Mouse (Mus musculus): ENCODE measurements around the gene Uvrag. TPM values are rescaled to one million over a fixed set of nuclear protein-coding genes. Genes with fewer than 3 reads are reported as not detected.
A peak's percentile ranks its signal among the peaks of the same experiment; 100 is the strongest.

Uvrag gene
- total RNA-seq, 2 experiments from 2014 or later = 34.6 to 35.0 TPM

DNA sequence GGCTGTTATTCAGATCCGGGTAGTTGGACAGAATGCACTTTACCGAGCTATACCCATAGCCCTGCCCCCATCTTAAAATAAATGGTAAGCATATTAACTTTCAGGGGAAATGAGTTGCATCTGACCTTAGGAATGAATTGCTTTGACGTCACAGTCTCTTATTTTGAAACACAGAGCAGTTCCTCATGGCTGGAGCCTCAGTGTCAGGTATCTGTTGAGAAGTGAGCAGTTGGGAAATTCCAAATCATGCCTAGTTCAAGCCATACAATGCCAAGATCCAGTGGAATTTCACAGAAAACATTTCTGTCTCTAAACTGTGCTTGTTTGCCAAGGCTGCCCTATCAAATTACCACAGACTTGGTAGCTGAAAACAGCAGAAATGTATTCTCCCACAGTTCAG is 2.3 kb upstream of the Uvrag start:
- intact Hi-C loops (cut with DNase I) = no loop called here

DNA sequence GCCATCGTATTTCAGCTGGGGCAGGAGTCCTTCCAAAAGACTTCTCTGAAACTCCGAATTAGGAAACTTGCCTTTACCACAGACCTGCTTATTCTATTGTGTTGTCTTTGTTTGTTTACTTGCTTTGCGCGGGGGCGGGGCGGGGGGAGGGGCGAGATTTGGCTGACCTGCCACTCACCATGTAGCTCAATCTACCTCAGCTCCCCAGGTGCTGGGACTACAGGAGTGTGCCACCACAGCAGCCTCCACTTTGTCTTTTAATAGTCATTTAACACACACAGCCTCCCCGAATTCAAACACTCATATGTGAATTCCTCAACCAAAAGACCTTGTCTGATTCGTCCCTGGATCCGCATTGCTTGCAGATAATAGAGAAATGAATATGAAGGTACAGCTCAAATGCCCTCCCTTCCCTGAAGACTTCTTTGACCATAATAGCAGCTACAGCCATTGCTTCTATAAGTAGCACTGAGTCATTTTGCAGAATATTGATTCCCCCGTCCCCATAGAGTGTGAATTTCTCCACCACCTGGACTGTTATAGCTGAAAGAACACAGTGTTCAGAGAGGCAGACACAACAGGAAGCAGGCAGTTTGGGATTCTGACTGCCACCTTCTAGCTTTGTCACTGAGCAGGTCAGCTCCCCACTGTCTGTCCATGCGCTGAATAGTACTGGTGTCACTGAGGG is 1.1 kb upstream of the Uvrag start:
- intact Hi-C loops (cut with DNase I) = no loop called here
- no peak for DNase-seq

More for the DNA sequence above, 2.3 kb upstream of the Uvrag start:
- DNase-seq = no peak

DNA sequence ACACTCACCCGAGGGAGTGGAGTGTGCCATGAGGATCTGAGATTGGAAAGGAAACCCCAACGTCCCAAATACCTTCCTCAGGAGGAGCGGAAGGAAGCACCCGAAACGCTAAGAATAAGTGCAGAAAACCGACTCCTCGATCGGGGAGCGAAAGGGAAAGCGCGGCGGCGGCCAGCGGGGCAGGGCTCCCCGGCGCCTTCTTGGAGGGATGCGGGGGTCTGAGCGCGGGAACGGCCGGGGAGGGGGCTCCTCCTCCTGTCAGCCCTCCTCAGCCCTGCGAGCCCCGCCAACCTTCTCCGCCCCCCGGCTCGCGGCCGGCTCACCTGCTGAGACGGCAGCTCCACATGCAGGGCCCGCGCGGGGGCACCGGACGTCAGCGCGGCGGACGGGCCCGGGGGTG is 430 bp downstream of the Uvrag start:
- DNase-seq = no peak
- intact Hi-C loops (cut with DNase I) = no loop called here

DNA sequence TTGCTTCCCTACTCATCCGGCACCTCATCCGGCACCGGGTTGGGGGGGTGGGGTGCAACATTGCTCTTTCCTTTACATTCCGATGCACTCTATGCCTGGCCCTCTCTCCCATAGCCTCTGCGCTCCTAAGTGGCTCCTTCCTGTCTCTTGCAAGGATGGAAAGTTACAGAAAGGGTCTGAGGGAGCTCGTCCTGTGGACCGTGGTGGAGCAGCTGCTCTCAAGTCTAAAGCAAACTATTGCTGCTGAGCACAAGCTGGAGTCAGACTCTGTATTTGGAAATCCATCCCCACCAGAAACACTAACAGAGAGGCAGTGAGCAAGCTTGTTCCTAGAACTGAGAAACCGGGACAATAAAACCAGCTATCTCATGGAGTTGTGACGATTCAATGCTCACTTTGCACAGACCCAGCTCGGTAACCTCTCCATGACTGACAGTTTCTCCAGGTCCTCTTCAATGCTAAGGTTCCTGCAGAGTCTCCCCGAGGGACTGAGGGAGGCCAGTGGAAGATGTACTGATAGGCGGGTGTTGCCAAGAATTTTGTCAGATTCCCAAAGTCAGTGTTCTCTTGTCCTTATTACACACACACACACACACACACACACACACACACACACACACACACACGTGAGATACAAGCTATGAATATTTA is 975 bp downstream of the Uvrag start:
- intact Hi-C loops (cut with DNase I) = loop anchor here (1.0 kb wide), 1 partner anchor 33 kb away; no protein-coding TSS in a partner anchor
- DNase-seq = peak; percentile 36 to 69

DNA sequence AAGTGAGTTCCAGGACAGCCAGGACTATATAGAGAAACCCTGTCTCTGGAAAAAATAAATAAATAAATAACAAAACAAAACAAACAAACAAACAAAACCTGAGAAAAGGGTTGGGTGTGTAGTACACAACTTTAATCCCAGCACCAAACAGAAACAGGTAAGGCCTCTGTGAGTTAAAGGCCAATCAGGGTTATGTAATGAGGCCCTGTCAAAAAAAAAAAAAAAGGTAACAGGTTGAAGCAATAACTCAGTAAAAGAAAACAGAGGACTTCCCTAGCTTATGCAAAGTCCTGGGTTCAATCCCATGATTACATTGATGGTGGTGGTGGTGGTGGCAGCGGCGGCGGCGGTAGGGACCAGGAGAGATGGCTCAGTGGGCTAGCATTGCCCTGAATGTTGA is 3.4 kb downstream of the Uvrag start:
- intact Hi-C loops (cut with DNase I) = no loop called here
- DNase-seq = no peak

DNA sequence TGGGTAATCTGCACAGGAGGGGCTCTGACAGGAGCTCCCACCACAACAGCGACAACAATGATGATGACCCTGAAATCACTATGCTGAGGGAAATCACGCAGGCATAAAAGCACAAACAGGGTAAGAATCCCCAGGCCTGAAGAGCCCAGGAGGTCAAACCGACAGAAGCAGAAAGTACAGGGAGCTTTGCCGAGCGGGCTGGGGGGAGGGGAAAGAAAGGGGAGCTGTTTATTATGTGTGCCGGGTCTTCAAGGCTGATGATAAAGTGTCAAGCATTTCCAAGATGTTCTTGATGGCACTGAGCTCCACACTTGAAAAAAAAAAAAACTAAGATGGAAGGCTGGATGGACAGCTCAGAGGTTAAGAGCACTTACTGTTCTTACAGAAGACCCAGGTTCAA is 4.2 kb downstream of the Uvrag start:
- intact Hi-C loops (cut with DNase I) = no loop called here
- DNase-seq = no peak

DNA sequence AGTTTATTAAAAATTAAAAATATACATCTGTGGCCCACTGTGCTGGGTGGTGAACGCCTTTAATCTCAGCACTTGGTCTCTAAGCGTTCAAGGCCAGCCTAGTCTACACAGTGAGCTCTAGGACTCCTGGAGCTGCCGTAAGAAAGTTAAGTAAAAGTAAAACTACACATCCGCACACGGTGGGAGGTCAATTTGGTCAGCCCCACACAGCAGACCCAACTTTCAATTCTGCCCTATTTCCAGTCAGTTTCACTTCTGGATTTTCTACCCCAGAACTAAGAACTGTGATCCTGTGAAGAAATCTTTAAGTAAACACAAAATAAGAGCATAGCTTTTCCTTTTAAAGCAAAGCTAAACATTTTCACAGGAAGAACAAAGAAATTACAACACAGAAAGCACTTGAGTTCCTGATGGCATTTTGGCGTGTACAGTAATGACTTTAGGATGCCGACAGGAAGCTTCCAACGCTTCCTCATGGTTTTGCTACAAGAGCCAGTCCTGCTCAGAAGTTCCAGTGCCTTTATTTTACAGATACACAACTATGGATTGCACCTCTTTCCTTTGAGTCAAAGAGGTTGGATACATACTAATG is 7.0 kb downstream of the Uvrag start:
- intact Hi-C loops (cut with DNase I) = no loop called here
- DNase-seq = no peak

DNA sequence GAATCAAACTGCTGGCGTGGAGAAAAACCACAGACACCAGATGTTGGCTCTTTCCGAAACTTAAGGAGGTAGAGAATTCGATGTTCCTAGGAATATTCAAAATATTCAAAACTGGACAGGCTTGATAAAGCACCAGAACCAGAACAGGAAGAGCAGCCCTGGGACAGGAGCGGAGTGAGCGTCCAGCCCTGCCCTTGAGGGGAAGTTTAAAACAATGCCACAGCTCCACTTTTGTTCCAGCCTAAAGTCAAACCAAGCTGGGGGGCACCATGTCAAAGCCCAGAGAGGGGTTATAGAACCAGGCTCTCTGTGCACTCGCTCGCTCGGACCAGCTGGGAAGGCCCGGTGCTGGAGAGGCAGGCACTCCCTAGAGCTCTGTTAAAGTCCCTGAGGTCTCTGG is 8.3 kb downstream of the Uvrag start:
- peak; percentile 33 to 39 for DNase-seq

DNA sequence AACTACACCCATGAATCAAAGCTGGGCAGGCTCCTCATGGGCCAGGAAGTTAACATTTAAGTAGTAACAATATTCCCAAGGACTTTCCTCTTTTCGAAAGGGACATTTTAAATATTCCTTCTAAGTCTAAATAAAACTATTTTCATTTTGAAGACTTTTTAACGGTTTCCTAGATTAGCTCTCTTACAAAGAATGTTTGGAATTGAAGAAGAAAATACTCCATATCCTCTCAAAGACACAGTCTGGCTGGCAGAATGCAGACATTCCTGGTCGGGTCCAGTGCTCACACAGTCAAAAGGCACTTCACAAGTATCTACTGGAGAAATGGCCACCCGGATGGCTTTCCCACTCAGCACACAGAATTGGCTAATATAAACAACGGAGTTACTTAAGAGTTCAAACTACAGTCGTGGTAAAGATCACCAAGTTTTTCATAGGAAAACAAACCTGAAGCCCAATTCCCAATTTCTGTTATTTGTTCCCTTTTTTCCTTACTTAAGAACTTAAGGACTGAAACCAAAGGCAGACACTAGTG is 9.1 kb downstream of the Uvrag start:
- intact Hi-C loops (cut with DNase I) = no loop called here
- DNase-seq = peak in 1 of 2 experiments; percentile 38

More for the DNA sequence above, 8.3 kb downstream of the Uvrag start:
- intact Hi-C loops (cut with DNase I) = no loop called here

DNA sequence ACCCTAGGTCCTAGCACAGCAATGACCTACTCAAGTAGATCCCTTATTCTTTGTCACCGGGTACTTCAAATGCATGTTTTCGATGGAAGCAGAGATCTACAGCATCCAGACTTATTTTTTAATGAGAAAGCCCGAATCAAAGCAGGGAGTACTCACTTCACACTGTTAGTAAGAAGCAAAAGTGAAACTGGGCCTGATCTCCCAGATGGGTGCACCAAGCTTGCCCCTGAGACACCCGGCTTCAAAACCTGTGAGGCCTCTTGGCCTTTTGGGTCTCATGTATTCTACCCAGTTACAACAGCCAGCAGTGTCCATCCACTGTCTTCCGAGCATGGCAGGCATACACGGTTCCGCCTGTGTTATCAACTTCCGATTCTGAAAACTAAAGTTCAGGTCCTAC is 12.0 kb downstream of the Uvrag start:
- DNase-seq = no peak
- intact Hi-C loops (cut with DNase I) = no loop called here

DNA sequence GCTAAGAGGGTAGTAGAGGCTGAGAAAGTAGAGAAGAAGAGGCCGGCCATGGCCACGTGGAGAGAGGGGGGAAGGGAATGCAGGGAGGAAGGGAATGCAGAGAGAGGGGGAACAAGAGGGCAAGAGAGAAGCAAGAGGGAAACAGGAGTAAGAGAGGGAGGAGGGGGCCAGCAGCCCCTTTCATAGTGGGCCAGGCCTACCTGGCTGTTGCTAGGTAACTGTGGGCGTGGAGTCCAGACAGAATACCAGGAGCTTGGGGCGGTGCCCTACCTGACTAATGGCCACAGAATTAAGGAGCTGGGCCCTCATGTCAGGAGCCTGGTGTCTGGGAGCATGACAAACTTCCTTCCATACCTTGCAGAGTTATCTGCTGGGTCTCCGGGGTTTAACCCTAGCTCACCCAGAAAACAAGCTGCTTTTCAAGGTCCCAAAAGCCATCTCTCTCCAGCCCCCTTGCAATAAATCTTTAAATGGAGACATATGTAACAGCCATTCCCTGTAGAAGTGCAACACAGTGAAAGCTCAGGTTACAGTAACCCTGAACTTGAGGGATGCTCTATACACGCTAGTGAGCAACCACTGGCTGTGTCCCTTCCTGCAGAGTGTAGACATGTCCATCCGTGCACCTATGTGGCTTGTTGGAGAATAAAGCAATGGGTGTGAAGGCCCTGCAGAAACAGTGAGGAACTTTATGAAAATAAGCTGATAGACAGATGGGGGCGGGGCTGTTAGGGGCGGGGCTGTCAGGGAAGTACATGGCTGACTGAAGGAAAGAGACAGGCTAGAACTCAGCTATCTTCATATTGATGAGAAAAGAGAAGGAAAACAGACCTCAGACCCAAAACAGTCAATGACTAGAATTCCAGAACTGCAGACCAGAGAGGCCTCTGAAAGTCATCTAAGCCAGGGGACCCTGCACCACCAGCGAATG is 12.7 kb downstream of the Uvrag start:
- intact Hi-C loops (cut with DNase I) = no loop called here
- DNase-seq = no peak

DNA sequence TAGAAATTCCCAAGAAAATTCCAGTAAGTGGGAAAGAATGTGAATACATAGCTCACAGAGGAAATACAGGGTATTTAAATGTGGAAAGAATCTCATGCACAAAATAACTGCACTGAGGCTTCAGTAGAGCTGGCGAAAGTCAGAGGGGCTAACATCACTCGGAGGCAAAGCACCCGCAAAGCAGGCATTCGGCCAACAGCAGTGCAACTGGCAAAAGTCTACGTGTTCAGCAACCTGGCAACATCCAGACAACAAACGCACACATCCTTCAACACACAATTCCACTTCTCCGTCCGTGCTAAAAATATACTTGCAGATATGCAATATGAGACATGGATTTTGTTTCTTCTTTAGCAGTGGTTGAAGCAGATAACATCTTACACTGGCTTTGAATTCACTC is 14.9 kb downstream of the Uvrag start:
- peak; percentile 84 to 85 for DNase-seq
- intact Hi-C loops (cut with DNase I) = no loop called here

DNA sequence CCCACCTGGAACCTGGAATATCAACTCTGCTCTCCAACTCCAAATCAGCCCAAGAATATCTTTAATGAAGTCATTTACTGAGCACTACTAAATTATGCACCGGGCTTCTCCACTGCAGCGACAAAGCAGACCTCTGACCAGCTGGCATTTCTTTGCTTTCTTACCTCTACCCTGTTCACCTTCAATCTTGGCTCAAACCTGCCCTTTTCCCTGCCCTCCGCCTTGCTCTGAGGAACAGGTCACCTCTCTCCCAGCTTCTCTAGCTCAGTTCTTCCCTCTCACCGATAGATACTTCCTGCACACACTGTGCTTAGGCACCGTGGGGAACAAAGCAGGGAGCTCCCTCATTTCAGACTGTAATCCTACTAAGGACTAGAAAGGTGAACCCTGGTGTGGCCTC is 18.3 kb downstream of the Uvrag start:
- intact Hi-C loops (cut with DNase I) = no loop called here
- DNase-seq = no peak

DNA sequence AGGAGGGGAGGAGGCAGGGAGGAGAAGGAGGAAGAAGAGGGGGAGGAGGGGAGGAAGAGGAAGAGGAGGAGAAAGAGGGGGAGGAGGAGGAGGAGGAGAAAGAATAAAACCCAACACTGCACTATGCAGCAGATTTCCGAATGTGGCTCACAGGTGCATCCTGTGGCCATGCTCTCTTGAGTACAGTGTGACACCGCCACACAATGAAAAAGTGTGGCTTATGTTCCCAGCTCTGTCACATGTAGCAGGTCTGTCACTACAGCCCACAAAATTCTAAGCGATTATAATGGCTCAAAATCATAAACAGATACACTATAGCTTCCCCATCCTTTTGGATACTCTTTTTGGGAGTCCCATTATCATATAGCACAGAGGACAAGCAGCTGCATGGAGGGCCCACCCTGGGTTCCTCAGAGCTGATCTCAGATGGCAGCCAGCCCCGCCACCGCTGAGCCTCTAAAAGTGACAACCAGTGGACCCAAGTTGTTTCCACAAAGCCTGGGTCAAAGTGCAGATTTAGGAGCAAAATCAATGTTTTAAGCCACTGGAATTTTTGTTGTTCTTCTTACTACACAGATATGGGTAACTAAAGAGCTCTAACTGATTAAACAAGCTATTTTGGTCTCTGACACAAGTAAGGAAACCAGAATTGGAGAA is 19.9 kb downstream of the Uvrag start:
- intact Hi-C loops (cut with DNase I) = no loop called here
- DNase-seq = no peak

DNA sequence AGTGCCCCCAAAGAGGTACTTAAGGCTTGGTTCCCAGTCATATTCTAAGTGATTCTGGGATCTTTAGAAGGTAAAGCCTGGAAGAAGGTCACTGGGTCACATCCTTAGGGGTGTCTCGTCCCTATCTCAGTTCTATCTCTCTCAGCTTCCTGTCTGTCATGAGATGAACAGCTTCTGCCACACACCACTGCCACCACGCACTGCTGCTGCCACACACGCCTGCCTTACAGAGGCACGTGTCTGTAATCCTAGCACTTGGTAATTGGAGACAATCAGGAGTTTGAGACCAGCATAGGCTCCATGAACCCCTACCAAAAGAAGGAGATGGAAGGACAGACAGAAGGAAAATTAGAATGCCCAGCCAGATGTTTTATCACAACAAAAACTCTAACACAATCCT is 20.9 kb downstream of the Uvrag start:
- DNase-seq = no peak
- intact Hi-C loops (cut with DNase I) = no loop called here

DNA sequence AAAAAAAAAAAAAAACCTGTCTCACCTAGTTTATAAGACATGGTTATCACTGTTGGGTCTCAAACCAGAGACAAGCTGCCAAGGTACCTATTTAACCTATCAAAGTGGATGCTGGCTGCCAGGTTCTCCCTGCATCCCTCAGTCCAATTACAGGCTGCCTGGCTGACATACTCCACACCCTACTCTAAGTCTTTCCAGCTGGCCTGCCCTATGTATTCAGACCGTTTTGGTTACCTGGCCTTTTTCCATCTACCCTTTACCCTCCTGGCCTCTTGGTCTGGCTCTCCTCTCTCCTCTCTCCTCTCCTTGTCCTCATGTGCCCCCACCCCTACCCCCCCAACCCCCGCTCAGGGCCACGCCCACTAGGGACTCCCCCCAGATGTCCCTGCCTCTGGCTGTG is 24.2 kb downstream of the Uvrag start:
- DNase-seq = no peak
- intact Hi-C loops (cut with DNase I) = no loop called here

DNA sequence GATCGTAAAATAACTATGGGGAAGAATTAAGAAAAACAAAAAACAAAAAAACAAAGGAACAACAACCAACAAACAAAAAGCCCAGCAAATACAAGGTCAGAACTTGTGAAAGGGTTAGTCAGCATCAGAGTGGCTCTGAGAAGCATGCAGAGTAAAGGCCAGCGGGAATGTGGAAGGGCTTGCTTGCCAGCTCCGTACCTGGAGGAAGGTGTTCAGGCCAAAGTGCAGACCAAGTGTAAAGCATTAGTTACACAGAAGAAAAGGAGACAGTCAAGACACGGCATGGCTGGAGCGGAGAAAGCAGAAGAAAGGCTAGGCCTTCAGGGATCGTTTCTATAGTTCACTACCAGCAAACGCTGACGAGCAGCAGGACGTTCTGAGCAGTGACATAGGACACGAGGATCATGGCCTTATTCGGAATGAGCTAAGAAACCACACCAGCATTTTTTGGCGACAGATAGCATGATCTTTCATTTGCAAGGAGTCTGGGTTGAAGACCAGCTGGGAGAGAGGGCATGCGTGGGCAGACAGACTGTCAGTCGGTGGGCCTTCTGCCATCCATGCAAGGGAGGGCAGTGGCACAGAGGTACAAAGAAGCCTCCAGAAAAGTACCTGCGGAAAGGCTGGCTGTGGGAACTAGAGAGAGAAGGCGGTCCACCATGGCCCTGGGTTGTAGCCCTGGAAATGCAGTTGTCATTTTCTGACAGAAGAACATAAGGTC is 26.8 kb downstream of the Uvrag start:
- intact Hi-C loops (cut with DNase I) = no loop called here
- no peak for DNase-seq

DNA sequence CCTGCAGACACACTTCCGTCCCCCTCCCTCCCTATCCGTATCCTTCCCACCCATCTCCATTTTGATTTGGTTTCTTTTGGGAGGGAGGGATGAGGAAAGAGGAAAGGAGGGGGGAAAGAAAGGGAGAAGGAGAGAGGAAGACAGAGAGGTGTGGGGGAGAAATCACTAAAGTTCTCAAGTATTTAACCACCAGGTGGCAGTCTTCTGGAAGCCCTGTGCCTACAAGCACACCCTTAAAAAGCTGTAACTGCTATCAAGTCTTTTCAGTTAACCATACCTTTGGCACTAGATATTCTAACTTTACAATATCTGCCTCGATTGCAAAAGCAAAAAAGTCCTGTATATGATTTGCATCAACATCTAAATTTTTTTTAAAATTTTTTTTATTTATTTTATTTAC is 33.4 kb downstream of the Uvrag start:
- DNase-seq = peak; percentile 43 to 56

DNA sequence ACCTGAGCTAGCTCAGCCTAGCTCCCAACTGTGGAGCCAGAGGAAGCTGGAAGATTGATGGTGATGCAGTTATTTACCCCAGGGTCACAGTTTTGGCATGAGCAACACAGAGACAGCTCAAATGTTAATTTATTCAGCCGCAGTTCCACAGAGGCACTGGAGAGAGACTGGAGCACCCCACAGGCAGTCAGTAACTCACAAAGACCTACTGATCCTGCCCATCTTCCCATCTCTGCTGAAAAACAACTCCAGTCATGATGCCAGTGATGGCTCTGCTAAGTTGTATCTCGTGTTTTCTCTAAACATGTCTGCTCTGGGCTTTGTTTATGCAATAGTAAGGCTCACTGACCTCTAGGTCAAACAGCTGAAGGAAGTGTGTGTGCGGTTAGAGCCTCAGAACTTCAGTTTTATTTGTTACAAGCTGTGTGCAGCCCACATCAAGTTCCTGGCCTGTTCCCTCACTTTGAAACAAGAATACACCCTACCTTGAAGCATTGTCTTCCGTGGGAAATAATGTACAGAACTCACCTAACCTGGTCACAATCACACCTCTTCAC is 34.1 kb downstream of the Uvrag start:
- intact Hi-C loops (cut with DNase I) = loop anchor here (1.0 to 5.0 kb wide), 3 partner anchors 33 to 141 kb away; no protein-coding TSS in a partner anchor
- DNase-seq = no peak

More for the DNA sequence above, 33.4 kb downstream of the Uvrag start:
- intact Hi-C loops (cut with DNase I) = loop anchor here (1.0 to 5.0 kb wide), 3 partner anchors 32 to 140 kb away; no protein-coding TSS in a partner anchor
